Mouse (Mus musculus) CH12.LX (cell line): ENCODE results near the gene Dnajc11. TPM values are rescaled to one million over a fixed set of nuclear protein-coding genes. Genes with fewer than 3 reads are reported as not detected.

Experiments
- DNase-seq: peaks from one replicate; pipeline ENCODE4 v3.0.0-alpha.2; 2013; ENCODE audit errors: extremely low read depth
- H3K27ac ChIP-seq: 2 replicates; pipeline ENCODE4 v1.5.1; 2012; ENCODE audit warnings: low read depth, mild to moderate bottlenecking, control low read depth, moderate library complexity; ENCODE audit not compliant: insufficient read depth
- H3K27me3 ChIP-seq: replicated peaks from 2 replicates; pipeline ENCODE3; 2012; ENCODE audit warnings: inconsistent platforms
- H3K36me3 ChIP-seq, 2 experiments: replicated peaks in 1 of 2; 2 replicates each; pipeline versions ENCODE3 to v1.6.1; 2012; ENCODE audit warnings: inconsistent platforms in 1 of 2, low read length in 1 of 2, mild to moderate bottlenecking in 1 of 2, mixed read lengths in 1 of 2, moderate library complexity in 1 of 2; ENCODE audit not compliant: control insufficient read depth in 1 of 2, insufficient read depth in 1 of 2
- H3K4me1 ChIP-seq, 2 experiments: 2 replicates each; pipeline ENCODE4 v1.6.1; 2012; ENCODE audit warnings: inconsistent platforms in 1 of 2, moderate library complexity in 1 of 2; ENCODE audit not compliant: insufficient read depth in 2 of 2, control insufficient read depth in 1 of 2
- H3K4me2 ChIP-seq: 2 replicates; pipeline ENCODE4 v1.6.1; 2012; ENCODE audit warnings: low read depth, mild to moderate bottlenecking, control low read depth; ENCODE audit not compliant: poor library complexity, insufficient read depth, severe bottlenecking
- H3K4me3 ChIP-seq, 3 experiments: fragments of 150-350 bp in 1 of 3; sonication (generic) in 1 of 3; replicated peaks in 1 of 3; 2 replicates each; pipeline versions ENCODE3 to v1.5.1; 2011 to 2012; ENCODE audit warnings: low read depth in 2 of 3, low read length in 2 of 3, mild to moderate bottlenecking in 2 of 3, moderate library complexity in 2 of 3, control low read depth in 1 of 3, improper control_type of control experiment in 1 of 3, inconsistent platforms in 1 of 3, mixed read lengths in 1 of 3; ENCODE audit not compliant: poor library complexity in 1 of 3
- H3K79me2 ChIP-seq: replicated peaks from 2 replicates; pipeline ENCODE4 v1.6.1; 2012; ENCODE audit warnings: mild to moderate bottlenecking, moderate library complexity; ENCODE audit not compliant: control insufficient read depth, poor library complexity, insufficient read depth, severe bottlenecking; ENCODE audit errors: extremely low read depth
- H3K9ac ChIP-seq: 2 replicates; pipeline ENCODE4 v1.6.1; 2012; ENCODE audit warnings: low read depth, mild to moderate bottlenecking, control low read depth, moderate library complexity; ENCODE audit not compliant: insufficient read depth
- H3K9me3 ChIP-seq: replicated peaks from 2 replicates; pipeline ENCODE3; 2012; ENCODE audit warnings: low read length, inconsistent platforms, mixed read lengths
- BHLHE40 ChIP-seq: IDR thresholded peaks from 2 replicates; pipeline ENCODE4 v1.6.1; 2011; ENCODE audit warnings: mild to moderate bottlenecking, low read depth, low read length, improper control_type of control experiment
- E2F4 ChIP-seq: IDR thresholded peaks from 2 replicates; pipeline ENCODE4 v1.6.1; 2011; ENCODE audit warnings: low read depth, low read length, improper control_type of control experiment; ENCODE audit not compliant: insufficient replicate concordance
- ELF1 ChIP-seq: IDR thresholded peaks from 2 replicates; pipeline ENCODE4 v1.6.1; 2014; ENCODE audit warnings: low read depth, mild to moderate bottlenecking, inconsistent platforms, low read length, improper control_type of control experiment
- EP300 ChIP-seq: IDR thresholded peaks from 2 replicates; pipeline ENCODE4 v1.6.1; 2011; ENCODE audit warnings: low read length, improper control_type of control experiment
- GABPA ChIP-seq: IDR thresholded peaks from 2 replicates; pipeline ENCODE4 v1.6.1; 2012; ENCODE audit warnings: low read depth, low read length, improper control_type of control experiment, inconsistent platforms; ENCODE audit not compliant: insufficient replicate concordance
- KAT2A ChIP-seq: IDR thresholded peaks from 2 replicates; pipeline ENCODE4 v1.6.1; 2012; ENCODE audit warnings: low read length, improper control_type of control experiment, inconsistent platforms; ENCODE audit not compliant: insufficient replicate concordance
- MAFK ChIP-seq: IDR thresholded peaks from 2 replicates; pipeline ENCODE4 v1.6.1; 2011; ENCODE audit warnings: low read length, improper control_type of control experiment; ENCODE audit not compliant: insufficient replicate concordance
- MAZ ChIP-seq: IDR thresholded peaks from 2 replicates; pipeline ENCODE4 v1.6.1; 2012; ENCODE audit warnings: low read depth, mild to moderate bottlenecking, inconsistent platforms, low read length, improper control_type of control experiment, moderate library complexity
- MXI1 ChIP-seq: IDR thresholded peaks from 2 replicates; pipeline ENCODE4 v1.6.1; 2011; ENCODE audit warnings: mild to moderate bottlenecking, low read depth, low read length, improper control_type of control experiment
- NELFE ChIP-seq: IDR thresholded peaks from 2 replicates; pipeline ENCODE4 v1.6.1; 2011; ENCODE audit warnings: low read depth, low read length, improper control_type of control experiment
- RAD21 ChIP-seq: IDR thresholded peaks from 2 replicates; pipeline ENCODE4 v1.6.1; 2011; ENCODE audit warnings: low read depth, mild to moderate bottlenecking, low read length, improper control_type of control experiment, moderate library complexity
- RCOR1 ChIP-seq: conservative IDR thresholded peaks from 2 replicates; pipeline ENCODE4 v1.6.1; 2012; ENCODE audit warnings: low read depth, mild to moderate bottlenecking, inconsistent platforms, low read length, improper control_type of control experiment
- SIN3A ChIP-seq: IDR thresholded peaks from 2 replicates; pipeline ENCODE4 v1.6.1; 2012; ENCODE audit warnings: low read length, improper control_type of control experiment, inconsistent platforms
- TBP ChIP-seq: conservative IDR thresholded peaks from 2 replicates; pipeline ENCODE4 v1.6.1; 2011; ENCODE audit warnings: low read depth, low read length, improper control_type of control experiment
- ZKSCAN1 ChIP-seq: IDR thresholded peaks from 2 replicates; pipeline ENCODE4 v1.6.1; 2012; ENCODE audit warnings: low read depth, inconsistent platforms, low read length, improper control_type of control experiment, borderline replicate concordance
- ZMIZ1 ChIP-seq: IDR thresholded peaks from 2 replicates; pipeline ENCODE4 v1.6.1; 2012; ENCODE audit warnings: low read depth, mild to moderate bottlenecking, inconsistent platforms, low read length, improper control_type of control experiment
- ZNF384 ChIP-seq: IDR thresholded peaks from 2 replicates; pipeline ENCODE4 v1.6.1; 2012; ENCODE audit warnings: low read depth, low read length, improper control_type of control experiment, inconsistent platforms
- dilution Hi-C: fragments of 300-500 bp; cut with MboI; formaldehyde crosslinking; loops from 2 replicates; pipeline ENCODE4 v1.14.3; 2020; ENCODE audit warnings: low sequenced_read_pairs; ENCODE audit not compliant: extremely low pct_unique_long_range_greater_than_20kb, extremely low pct_ligation_motif_present
- in situ Hi-C: fragments of 300-500 bp; cut with MboI; formaldehyde crosslinking; loops from 3 replicates; pipeline ENCODE4 v1.14.3; 2019; ENCODE audit warnings: low sequenced_read_pairs, low pct_ligation_motif_present, low pct_unique_long_range_greater_than_20kb, mixed read lengths
- polyA plus RNA-seq: library from polyadenylated mRNA; unstranded; fragments of >175 nt; gene quantifications from 2 replicates; pipeline ENCODE4 v1.2.1, GENCODE M21; 2012; ENCODE audit warnings: low read depth; ENCODE audit not compliant: insufficient read length
- total RNA-seq, 2 experiments: library from RNA; depleted of rRNA; stranded (reverse); fragments of 300-350 nt in 1 of 2; fragments of >200 nt in 1 of 2; gene quantifications; 2 replicates each; pipeline ENCODE4 v1.2.3; 2012 to 2014

The Dnajc11 gene
- total and polyA plus RNA-seq, 3 experiments = 63.5 to 102 (median 75.6) TPM

DNA sequence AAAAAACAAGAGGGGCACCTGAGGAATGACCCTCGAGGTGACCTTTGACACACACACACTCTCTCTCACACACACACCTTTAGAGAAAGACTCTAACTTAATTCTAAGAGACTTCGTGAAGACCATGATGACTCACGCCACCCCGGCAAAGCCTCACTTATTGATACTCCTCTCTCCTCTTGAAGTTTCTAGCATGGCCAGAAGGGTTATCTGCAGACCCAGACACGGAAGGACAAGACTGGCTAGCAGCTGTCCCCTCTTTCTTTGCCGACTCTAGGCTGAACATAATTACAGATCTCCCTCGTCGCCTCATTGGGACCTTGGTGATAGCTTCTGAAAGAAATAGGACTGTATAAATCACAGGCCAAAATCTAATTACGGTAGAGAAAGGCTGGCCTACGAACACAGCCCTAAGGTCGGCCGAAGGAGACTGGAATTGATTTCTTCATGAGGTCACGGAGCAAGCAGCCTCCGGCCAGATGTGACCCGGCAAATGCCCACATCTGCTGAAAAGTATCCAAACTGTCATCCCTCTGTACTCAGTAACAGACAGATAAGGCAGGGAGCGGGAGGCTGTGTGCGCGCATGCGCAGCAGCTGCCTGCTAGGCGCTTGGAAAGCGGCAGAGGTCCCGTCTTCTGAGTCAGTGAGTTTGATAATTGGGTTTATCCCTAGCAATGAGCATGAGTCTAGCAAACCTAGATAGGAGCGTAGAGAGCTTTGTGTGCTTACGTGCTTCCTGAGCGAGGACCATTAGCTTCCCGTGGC is 25.7 kb upstream of the Dnajc11 start:
- TF ChIP-seq SIN3A = no peak
- TF ChIP-seq RCOR1 = no peak
- no peak for TF ChIP-seq GABPA
- no peak for TF ChIP-seq NELFE
- TF ChIP-seq MXI1 = no peak
- TF ChIP-seq ZMIZ1 = no peak
- TF ChIP-seq E2F4 = no peak
- TF ChIP-seq MAFK = no peak
- no peak for TF ChIP-seq ZKSCAN1
- no peak for TF ChIP-seq RAD21
- no peak for TF ChIP-seq ZNF384
- TF ChIP-seq ELF1 = no peak
- no peak for TF ChIP-seq BHLHE40
- no peak for TF ChIP-seq TBP
- TF ChIP-seq EP300 = no peak
- TF ChIP-seq KAT2A = no peak
- dilution Hi-C loops (no loop called here), in situ Hi-C loops (no loop called here)
- Histone ChIP-seq H3K9ac (no peak overlapping the region), H3K27ac (no peak overlapping the region), H3K4me3 (no peak overlapping the region), H3K4me1 (no peaks in the 10 kb centered on the region), H3K4me2 (no peak overlapping the region), H3K27me3 (peaks cover 51% of the 10 kb centered on the region), H3K79me2 (no peaks in the 10 kb centered on the region), H3K36me3 (no peaks in the 10 kb centered on the region), H3K9me3 (no peaks in the 10 kb centered on the region)
- no peak for DNase-seq

DNA sequence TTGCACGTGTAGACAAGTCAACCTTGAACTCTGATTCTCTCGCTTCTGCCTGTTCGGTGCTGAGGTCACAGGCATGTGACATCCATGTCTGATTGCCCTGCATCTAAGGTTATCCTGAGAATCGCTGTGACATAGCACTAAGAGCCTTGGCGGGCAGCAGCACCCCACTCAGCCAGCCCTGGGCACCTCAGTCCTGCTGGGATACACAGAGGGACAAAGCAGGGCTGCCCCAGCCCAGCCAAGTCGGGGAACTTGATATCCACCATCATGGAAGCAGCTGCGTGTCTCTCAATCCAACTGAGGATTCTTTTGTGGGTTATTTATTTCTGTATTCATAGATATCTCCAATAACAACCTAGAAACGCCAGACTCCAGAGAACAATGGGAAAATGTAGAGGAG is 24.7 kb upstream of the Dnajc11 start:
- no peak for TF ChIP-seq MAZ
- Histone ChIP-seq H3K4me3 (no peak overlapping the region), H3K27me3 (peaks cover 45% of the 10 kb centered on the region), H3K27ac (no peak overlapping the region), H3K4me1 (no peaks in the 10 kb centered on the region), H3K9ac (no peak overlapping the region), H3K9me3 (no peaks in the 10 kb centered on the region), H3K4me2 (no peak overlapping the region), H3K79me2 (no peaks in the 10 kb centered on the region), H3K36me3 (no peaks in the 10 kb centered on the region)
- in situ Hi-C loops = no loop called here
- DNase-seq = no peak
- dilution Hi-C loops = no loop called here
